Mouse (Mus musculus) bone marrow, adult 2 months (tissue): ENCODE measurements around the gene Rsu1.

ENCODE experiments used
- CTCF ChIP-seq: fragments of 200-500 bp; IDR thresholded peaks from 2 replicates; pipeline ENCODE4 v1.5.1; 2011; ENCODE audit warnings: low read length, control low read depth; ENCODE audit not compliant: control insufficient read depth, insufficient read depth
- POLR2A ChIP-seq: fragments of 200-500 bp; IDR thresholded peaks from 2 replicates; pipeline ENCODE4 v1.6.1; 2011; ENCODE audit warnings: low read depth, mild to moderate bottlenecking, control low read depth, low read length, borderline replicate concordance; ENCODE audit not compliant: control insufficient read depth

DNA sequence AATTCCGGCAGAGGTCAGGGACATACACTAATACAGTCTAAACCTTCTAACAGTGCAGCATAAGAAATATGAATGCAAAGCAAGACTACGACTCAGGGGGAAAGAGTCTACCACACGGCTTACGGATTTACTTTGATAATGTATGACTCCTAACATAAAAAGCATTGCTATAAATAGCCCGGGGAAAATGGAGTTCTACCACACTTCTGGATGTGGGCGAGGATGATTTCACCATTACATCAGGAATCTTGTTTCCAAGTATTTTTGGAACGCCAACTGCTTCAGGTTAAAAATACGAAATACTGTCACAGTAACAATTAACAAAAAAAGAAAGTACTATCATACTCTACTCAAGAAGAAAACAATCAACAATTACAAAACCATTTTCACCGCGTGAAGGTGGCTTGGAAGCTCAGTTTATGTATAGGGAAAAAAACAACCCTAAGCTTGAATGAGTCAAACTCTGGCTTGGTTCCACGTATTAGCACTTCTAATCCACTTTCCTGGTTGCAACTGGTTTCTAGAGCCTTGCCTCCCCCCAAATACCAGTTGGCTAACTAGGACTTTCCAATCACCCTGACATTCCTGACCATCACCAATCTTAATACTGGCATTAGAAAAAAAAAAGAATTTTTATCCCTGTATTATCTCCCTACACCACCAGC, 82.3 kb downstream of the Rsu1 start:
- TF ChIP-seq POLR2A (no peak), CTCF (no peak)
